Mouse (Mus musculus) layer of hippocampus, postnatal 36 days (tissue): ENCODE data around the gene A430033K04Rik. TPM values are rescaled to one million over a fixed set of nuclear protein-coding genes. Genes with fewer than 3 reads are reported as not detected.
A peak's percentile ranks its signal among the peaks of the same experiment; 100 is the strongest.

Experiments used
- DNase-seq, 2 experiments: peaks; one replicate each; pipeline ENCODE4 v3.0.0; 2022
- total RNA-seq, 2 experiments: library from RNA; stranded (reverse); gene quantifications; 2 replicates each; pipeline ENCODE4 v1.2.3; 2021

A430033K04Rik gene
- 10 to 100 TPM; 15.0 to 17.9 TPM for total RNA-seq

DNA sequence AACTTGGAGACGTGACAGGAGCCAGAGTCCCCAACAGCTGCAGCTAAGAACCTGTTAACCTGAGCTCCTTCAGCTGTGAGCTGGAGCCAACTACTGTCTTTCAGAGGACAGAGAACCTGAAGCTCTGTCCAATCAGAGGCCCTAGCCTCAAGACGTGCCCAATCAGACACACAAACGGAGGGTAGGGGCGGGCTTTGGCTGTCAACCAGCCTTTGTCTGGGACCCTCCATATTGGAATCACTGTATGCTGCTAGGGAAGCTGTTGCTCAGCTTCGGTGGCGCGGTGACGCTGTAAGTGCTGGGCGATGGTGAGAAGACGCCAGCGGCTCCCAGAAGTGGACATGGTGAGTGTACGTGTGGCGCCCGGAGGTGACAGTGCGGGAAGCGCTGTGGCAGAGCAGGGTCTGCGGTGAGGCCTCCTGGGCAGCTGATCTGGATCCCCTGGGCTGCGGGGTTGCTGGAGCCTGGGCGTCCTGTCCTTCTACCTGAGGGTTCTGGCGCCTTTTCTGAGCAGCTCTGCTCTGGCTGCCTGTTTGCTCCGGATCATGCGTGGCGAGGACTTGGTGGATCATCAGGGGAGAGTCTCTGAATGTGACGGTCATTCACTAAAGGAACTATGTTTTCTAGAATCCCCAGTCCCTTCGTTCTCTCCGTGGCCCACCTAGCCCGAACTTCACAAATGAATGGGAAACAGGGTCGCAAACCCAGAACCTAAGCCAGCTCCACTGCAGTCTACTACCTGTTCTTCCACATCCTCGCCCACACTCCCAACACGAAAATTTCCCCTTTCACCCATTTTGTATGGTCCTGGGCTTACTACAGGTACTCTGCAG, at the start of gene A430033K04Rik:
Gene A430033K04Rik, plus strand, starts transcription at position 215 of the 833 bp plus-strand sequence.
- peak; percentile 91 to 93 for DNase-seq

GRCm38 (mm10) chr5:138587396-138587795, 35.3 kb upstream of the A430033K04Rik start:
- DNase-seq, result no peak

DNA sequence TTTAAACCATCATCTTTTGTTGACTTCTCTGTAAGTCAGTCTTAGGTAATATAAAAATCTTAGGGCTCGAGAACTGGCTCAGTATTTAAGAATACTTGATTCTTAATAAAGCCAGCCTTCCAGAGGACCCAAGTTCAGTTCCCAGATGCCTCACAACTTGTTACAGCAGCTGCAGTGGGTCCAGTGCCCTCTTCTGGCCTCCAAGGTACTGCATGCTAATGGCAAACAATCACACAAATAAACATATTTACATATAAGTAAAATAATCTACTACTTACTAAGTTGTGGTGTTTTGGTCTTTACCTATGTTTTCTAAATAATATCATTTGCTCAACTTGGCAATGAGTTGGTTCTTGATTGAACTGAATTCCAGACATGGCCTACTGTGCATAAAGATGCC, 4.3 kb upstream of the A430033K04Rik start:
- no peak for DNase-seq

- peak; percentile 91 for DNase-seq
Observed at GRCm38 (mm10) chr5:138619211-138620128, 3.2 kb upstream of the A430033K04Rik start, which contains the start of gene Zfp68. TSS of gene Zfp68 (minus strand) at chr5:138619761.

- DNase-seq, result no peak
Observed at GRCm38 (mm10) chr5:138620836-138621235, 1.8 kb upstream of the A430033K04Rik start.

- no peak for DNase-seq
Observed at GRCm38 (mm10) chr5:138623478-138623875, 818 bp downstream of the A430033K04Rik start.

GRCm38 (mm10) chr5:138636486-138636885, 13.8 kb downstream of the A430033K04Rik start:
- no peak for DNase-seq

DNA sequence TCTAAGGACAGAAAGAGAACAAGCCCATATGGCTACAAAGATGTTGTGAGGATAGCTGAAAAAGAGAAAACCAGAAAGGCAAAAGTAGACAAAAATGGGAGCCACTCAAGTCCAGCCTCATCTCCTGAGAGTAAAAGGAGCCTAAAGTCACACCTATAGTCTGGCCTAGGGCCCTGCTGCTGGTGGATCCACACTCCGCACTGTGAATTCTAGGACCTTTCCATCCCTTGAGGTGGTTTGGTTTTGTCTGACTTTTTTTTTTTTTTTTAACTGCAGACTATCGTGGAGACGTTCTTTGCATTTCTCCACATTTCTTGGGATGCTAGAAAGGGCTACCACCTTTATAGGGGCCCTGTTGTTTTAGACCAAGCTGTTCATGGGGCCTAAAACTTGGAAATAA, 18.4 kb downstream of the A430033K04Rik start:
- DNase-seq, result no peak

DNA sequence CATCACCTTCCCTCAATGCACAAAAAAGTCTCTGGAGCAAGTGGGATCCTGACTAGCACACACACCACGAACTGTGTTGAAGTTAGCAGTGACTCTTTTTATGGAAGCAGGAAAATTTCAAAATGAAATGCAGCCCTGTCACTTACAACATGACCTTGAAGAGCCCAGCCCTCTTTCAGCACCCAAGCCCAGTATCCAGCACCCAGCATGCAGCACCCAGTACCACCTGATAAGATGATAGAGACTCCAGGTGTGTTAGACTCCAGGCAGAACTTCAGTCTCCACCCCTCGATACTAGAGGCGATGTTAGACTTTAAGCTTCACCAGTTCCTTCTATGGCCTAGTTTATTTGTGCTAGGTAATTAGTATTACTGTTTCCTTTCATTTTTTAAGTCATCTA, 19.1 kb downstream of the A430033K04Rik start:
- no peak for DNase-seq

GRCm38 (mm10) chr5:138652911-138653310, 30.3 kb downstream of the A430033K04Rik start:
- DNase-seq, result no peak

GRCm38 (mm10) chr5:138656477-138657156, 34.0 kb downstream of the A430033K04Rik start:
- peak in 1 of 2 experiments; percentile 22 for DNase-seq

DNA sequence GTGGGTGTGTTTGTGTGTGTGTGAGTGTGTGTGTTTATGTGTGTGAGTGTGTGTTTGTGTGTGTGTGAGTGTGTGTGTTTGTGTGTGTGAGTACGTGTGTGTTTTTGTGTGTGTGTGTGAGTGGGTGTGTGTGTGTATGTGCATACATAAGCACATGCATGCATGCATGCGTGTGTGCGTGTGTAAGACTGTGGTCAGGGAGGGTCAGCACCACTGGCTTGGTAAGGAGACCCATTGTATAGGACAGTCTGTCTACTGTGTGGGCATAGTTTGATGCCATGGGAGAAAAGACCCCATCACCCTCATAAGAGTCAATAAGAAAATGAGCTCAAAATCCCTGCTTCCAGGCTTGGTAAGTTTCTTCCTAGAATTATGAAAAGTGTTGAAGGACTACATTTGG, 34.7 kb downstream of the A430033K04Rik start:
- DNase-seq, result no peak

DNA sequence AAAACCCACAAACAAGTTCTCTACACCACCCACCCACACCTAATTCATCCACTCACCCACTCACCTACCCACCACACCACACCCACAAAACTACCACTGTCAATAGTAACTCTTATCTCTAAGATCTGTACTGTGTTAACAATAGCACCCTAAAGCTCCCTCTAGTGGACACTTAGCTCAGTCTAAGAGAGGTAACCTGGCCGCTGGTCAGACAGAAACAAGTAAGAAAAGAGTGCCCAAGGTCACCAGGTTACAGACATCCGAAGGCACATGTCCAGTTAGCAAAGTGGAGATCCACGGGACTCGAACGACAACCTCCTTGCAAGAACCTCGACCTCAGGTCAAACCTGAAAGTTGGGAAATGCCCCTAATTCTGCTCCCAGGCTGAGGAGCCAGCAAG, 35.2 kb downstream of the A430033K04Rik start:
- peak in 1 of 2 experiments; percentile 5 for DNase-seq

GRCm38 (mm10) chr5:138658922-138659321, 36.3 kb downstream of the A430033K04Rik start:
- peak; percentile 10 to 16 for DNase-seq

- no peak for DNase-seq
Observed at GRCm38 (mm10) chr5:138683023-138683766, 60.5 kb downstream of the A430033K04Rik start.

- no peak for DNase-seq
Observed at GRCm38 (mm10) chr5:138683821-138684220, 61.2 kb downstream of the A430033K04Rik start.

GRCm38 (mm10) chr5:138687453-138687852, 64.8 kb downstream of the A430033K04Rik start:
- no peak for DNase-seq

DNA sequence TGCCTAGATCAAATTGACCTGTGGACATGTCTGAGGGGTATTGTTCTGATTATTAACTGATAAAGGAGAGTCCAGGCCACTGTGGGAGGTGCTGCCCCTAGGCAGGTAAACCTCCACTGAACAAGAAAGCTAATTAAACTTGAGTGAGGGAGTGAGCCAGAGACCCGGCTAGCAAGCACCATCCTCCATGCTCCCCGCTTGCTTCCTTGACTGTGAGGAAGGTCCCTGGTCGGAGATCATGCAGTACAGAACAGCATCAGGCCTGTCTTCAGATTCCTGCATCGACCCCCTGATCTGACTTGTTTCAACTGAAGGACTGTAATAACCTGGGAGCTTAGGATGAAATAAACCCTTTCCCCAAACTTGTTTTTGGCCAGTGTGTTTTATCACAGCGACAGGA, 66.6 kb downstream of the A430033K04Rik start:
- no peak for DNase-seq

DNA sequence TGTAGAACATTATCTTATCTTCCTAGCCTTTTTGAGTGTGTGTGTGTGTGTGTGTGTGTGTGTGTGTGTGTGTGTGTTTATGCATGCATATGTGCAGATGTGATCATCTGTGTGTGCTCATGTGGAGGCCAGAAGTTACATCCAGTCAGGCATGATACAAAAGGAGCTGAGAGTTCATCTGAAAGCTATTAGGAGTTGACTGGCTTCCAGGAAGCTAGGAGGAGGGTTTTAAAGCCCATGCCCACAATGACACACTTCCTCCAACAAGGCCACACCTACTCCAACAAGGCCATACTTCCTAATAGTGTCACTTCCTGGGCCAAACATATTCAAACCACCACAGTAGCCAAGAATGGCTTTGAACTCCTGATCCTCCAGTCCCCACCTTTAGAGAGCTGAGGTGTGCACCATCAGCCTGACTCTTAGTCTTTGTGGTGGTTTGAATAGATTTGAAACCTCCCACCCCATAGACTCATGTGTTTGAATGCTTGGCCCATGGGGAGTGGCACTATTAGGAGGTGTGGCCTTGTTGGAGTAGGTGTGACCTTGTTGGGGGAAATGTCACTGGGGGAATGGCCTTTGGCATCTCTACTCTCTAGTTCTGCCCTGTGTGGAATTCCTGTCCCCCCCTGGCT, 70.4 kb downstream of the A430033K04Rik start:
- DNase-seq, result no peak

- no peak for DNase-seq
Observed at GRCm38 (mm10) chr5:138694036-138694435, 71.4 kb downstream of the A430033K04Rik start.

GRCm38 (mm10) chr5:138694496-138695167, 72.0 kb downstream of the A430033K04Rik start:
- DNase-seq, result peak; percentile 7 to 12
